Mouse (Mus musculus): ENCODE results near the gene Trak1. TPM values are rescaled to one million over a fixed set of nuclear protein-coding genes. Genes with fewer than 3 reads are reported as not detected.

Gene Trak1
- total RNA-seq, 2 experiments from 2014 or later, result 323 to 335 TPM

GRCm38 (mm10) chr9:121496102-121496501 lies 198.8 kb downstream of the Trak1 start:
- no peak for DNase-seq
- intact Hi-C loops (cut with DNase I), result no loop called here

GRCm38 (mm10) chr9:121505346-121505745 lies 208.0 kb downstream of the Trak1 start:
- intact Hi-C loops (cut with DNase I), result no loop called here
- no peak for DNase-seq

DNA sequence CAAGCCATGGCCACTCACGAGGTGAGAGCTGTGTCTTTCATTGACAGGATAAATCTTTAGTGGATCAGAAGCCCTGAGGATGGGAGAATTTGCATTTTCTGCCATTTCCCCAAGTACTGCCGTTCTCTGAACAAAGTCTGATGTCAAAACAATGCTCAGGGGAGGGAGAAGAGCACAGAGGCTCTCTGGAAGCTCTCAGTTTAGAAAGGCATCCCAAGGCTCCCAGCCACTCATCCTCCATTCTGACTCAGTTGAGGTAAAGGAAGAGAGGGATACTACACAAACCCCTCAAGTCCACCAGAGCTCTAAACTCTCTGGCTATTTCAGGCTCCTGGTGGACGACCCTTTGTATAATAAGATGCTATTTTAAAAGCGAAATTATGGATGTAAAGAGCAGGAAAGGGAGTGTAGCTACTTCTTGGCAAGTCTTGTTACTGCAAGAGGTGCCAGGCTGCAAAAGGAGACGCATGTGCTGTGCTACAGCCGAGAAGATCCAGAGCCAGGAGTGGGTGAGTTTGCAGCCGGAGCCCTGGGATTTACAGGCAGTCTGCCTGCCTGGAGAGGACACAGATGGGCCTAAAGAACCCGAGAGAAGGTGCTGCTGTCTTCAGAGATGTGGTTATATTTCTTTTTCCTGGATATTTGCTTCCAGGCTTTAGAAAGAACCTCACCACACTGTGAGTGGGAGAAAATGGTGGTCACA lies 209.3 kb downstream of the Trak1 start:
- intact Hi-C loops (cut with DNase I), result no loop called here
- DNase-seq, result no peak

DNA sequence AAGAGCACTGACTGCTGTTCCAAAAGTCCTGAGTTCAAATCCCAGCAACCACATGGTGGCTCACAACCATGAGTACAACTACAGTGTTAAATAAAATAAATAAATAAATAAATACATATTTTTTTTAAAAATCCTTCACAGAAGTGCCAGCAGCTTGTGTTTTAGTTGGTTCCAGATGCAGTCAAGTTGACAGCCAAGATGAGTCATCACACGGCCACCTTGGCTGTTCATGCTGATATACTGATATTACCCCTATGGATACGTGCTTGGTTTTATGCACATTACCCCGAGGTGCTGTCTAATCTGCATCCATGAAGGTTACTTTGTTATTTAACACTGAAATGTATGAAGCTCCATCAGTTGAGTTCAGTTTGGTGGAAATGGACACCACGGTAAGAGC lies 214.6 kb downstream of the Trak1 start:
- intact Hi-C loops (cut with DNase I), result no loop called here

DNA sequence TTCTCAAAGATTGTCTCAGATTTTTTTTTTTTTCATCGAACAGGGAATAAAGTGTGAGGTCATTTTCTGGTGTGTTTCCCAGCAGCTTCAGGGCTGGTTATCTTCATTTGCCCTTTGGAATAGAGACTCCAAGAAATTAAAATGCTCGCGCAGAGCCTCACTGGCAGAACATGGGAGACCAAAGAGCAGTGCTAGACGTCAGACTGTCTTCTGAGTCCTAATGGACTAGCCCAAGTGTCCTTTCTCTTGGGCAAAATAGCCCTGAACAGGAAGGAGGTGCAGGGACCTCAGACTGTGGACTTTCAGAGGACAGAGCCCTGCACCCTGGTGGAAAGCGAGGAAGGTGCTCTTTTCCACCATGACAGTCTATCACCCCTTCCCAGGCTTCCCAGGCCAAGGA lies 217.2 kb downstream of the Trak1 start:
- no peak for DNase-seq
- intact Hi-C loops (cut with DNase I), result no loop called here

More for the DNA sequence above, 214.6 kb downstream of the Trak1 start:
- DNase-seq, result no peak

GRCm38 (mm10) chr9:121520047-121520446 lies 222.7 kb downstream of the Trak1 start:
- intact Hi-C loops (cut with DNase I), result no loop called here
- no peak for DNase-seq

Other genes starting within 250 kb of the Trak1 start
- gene Ulk4, start 20.3 kb upstream of the Trak1 start, total RNA-seq (2021), result 1 to 10 TPM in 1 of 2 experiments, under 1 TPM in 1; 0.49 to 1.0 TPM
- under 1 TPM in 1 of 2 experiments, not detected in 1; 0.54 TPM for gene Cck, start 198.2 kb downstream of the Trak1 start, total RNA-seq (2021)